Mouse (Mus musculus): ENCODE data around the gene Hoxd9. TPM values are rescaled to one million over a fixed set of nuclear protein-coding genes. Genes with fewer than 3 reads are reported as not detected.

The Hoxd9 gene
- total RNA-seq, 2 experiments from 2014 or later, result not detected

- intact Hi-C loops (cut with DNase I), result loop anchor here (5.0 kb wide), 3 partner anchors 258 to 433 kb away; no protein-coding TSS in a partner anchor
- DNase-seq (ENCODE audit: low spot score in 2 of 2), result no peak
Observed at GRCm38 (mm10) chr2:74704393-74704998, 7.0 kb downstream of the Hoxd9 start, which contains the start of gene Hoxd8. Gene Hoxd8 (plus strand): TSS chr2:74704615.

- no peak for DNase-seq (ENCODE audit: low spot score in 2 of 2)
- intact Hi-C loops (cut with DNase I), result loop anchor here (5.0 kb wide), 3 partner anchors 257 to 432 kb away; no protein-coding TSS in a partner anchor
Observed at GRCm38 (mm10) chr2:74704999-74705466, 7.5 kb downstream of the Hoxd9 start.

- intact Hi-C loops (cut with DNase I), result no loop called here
- DNase-seq (ENCODE audit: low spot score in 2 of 2), result no peak
Observed at GRCm38 (mm10) chr2:74705467-74706089, 8.1 kb downstream of the Hoxd9 start.

GRCm38 (mm10) chr2:74706393-74706960, 8.9 kb downstream of the Hoxd9 start:
- no peak for DNase-seq (ENCODE audit: low spot score in 2 of 2)
- intact Hi-C loops (cut with DNase I), result no loop called here

GRCm38 (mm10) chr2:74707599-74707998, 10.1 kb downstream of the Hoxd9 start:
- intact Hi-C loops (cut with DNase I), result no loop called here
- no peak for DNase-seq (ENCODE audit: low spot score in 2 of 2)

GRCm38 (mm10) chr2:74708676-74709075, 11.1 kb downstream of the Hoxd9 start:
- DNase-seq (ENCODE audit: low spot score in 2 of 2), result no peak
- intact Hi-C loops (cut with DNase I), result no loop called here

GRCm38 (mm10) chr2:74709465-74710419, 12.2 kb downstream of the Hoxd9 start:
- intact Hi-C loops (cut with DNase I), result no loop called here
- DNase-seq (ENCODE audit: low spot score in 2 of 2), result no peak

GRCm38 (mm10) chr2:74710929-74711543, 13.5 kb downstream of the Hoxd9 start:
- DNase-seq (ENCODE audit: low spot score in 2 of 2), result no peak
- intact Hi-C loops (cut with DNase I), result no loop called here

GRCm38 (mm10) chr2:74711721-74712621, 14.4 kb downstream of the Hoxd9 start, which contains the start of the genes Hoxd3 and Hoxd4:
Gene Hoxd3 (plus strand): TSS chr2:74711927.
Gene Hoxd4 (plus strand): TSS chr2:74711929.
- no peak for DNase-seq (ENCODE audit: low spot score in 2 of 2)
- intact Hi-C loops (cut with DNase I), result no loop called here

- intact Hi-C loops (cut with DNase I), result loop anchor here (2.0 kb wide), 1 partner anchor 341 kb away; no protein-coding TSS in a partner anchor
Observed at GRCm38 (mm10) chr2:74713239-74714150, 16.0 kb downstream of the Hoxd9 start.

GRCm38 (mm10) chr2:74714156-74714789, 16.7 kb downstream of the Hoxd9 start:
- intact Hi-C loops (cut with DNase I), result loop anchor here (2.0 kb wide), 1 partner anchor 341 kb away; no protein-coding TSS in a partner anchor
- no peak for DNase-seq (ENCODE audit: low spot score in 2 of 2)

More at GRCm38 (mm10) chr2:74713239-74714150, 16.0 kb downstream of the Hoxd9 start:
- DNase-seq (ENCODE audit: low spot score in 2 of 2), result no peak

GRCm38 (mm10) chr2:74714881-74715280, 17.4 kb downstream of the Hoxd9 start:
- intact Hi-C loops (cut with DNase I), result loop anchor here (1.0 to 2.0 kb wide), 2 partner anchors 340 to 422 kb away; no protein-coding TSS in a partner anchor
- no peak for DNase-seq (ENCODE audit: low spot score in 2 of 2)

- peak; percentile 62 to 79 for DNase-seq (ENCODE audit: low spot score in 2 of 2)
- intact Hi-C loops (cut with DNase I), result loop anchor here (1.0 to 2.0 kb wide), 3 partner anchors 249 to 422 kb away; no protein-coding TSS in a partner anchor
Observed at GRCm38 (mm10) chr2:74715504-74716241, 18.1 kb downstream of the Hoxd9 start.

GRCm38 (mm10) chr2:74720384-74720783, 22.9 kb downstream of the Hoxd9 start:
- no peak for DNase-seq (ENCODE audit: low spot score in 2 of 2)
- intact Hi-C loops (cut with DNase I), result no loop called here

- intact Hi-C loops (cut with DNase I), result no loop called here
- no peak for DNase-seq (ENCODE audit: low spot score in 2 of 2)
Observed at GRCm38 (mm10) chr2:74720955-74721491, 23.5 kb downstream of the Hoxd9 start.

Data from left cerebral cortex, postnatal 14 days (tissue).